Mouse (Mus musculus) lung, embryonic 15.5 days (tissue): ENCODE results near the gene Atp9a. TPM values are rescaled to one million over a fixed set of nuclear protein-coding genes. Genes with fewer than 3 reads are reported as not detected.

Experiments used
- ATAC-seq: fragments of 200-750 bp; cut with Nextera tagmentation; 2 replicates; pipeline ENCODE4 v1.8.0; 2017; ENCODE audit warnings: moderate number of reproducible peaks, borderline replicate concordance; ENCODE audit not compliant: low FRiP score, low TSS enrichment; ENCODE audit errors: extremely low read depth
- H3K27ac ChIP-seq: fragments of 300-500 bp; sonication (generic); 2 replicates; pipeline ENCODE4 v1.5.1; 2015; ENCODE audit warnings: moderate library complexity, mild to moderate bottlenecking, inconsistent platforms
- H3K27me3 ChIP-seq: fragments of 300-500 bp; sonication (generic); 2 replicates; pipeline ENCODE4 v1.6.1; 2015; ENCODE audit warnings: inconsistent platforms
- H3K36me3 ChIP-seq: fragments of 300-500 bp; sonication (generic); 2 replicates; pipeline ENCODE4 v1.6.1; 2015; ENCODE audit warnings: inconsistent platforms
- H3K4me1 ChIP-seq: fragments of 300-500 bp; sonication (generic); 2 replicates; pipeline ENCODE4 v1.6.1; 2015; ENCODE audit warnings: inconsistent platforms
- H3K4me2 ChIP-seq: fragments of 300-500 bp; sonication (generic); 2 replicates; pipeline ENCODE4 v1.6.1; 2015; ENCODE audit warnings: inconsistent platforms, mild to moderate bottlenecking, moderate library complexity
- H3K4me3 ChIP-seq: fragments of 300-500 bp; sonication (generic); 2 replicates; pipeline ENCODE4 v1.5.1; 2015; ENCODE audit warnings: mild to moderate bottlenecking, inconsistent platforms
- H3K9ac ChIP-seq: fragments of 300-500 bp; sonication (generic); 2 replicates; pipeline ENCODE4 v1.6.1; 2015; ENCODE audit warnings: inconsistent platforms
- H3K9me3 ChIP-seq: fragments of 300-500 bp; sonication (generic); 2 replicates; pipeline ENCODE4 v1.6.1; 2016; ENCODE audit warnings: inconsistent platforms
- WGBS: fragments of 180-500 bp; shearing (Covaris S2); methylation state at CpG from one replicate; pipeline ENCODE4 v1.1.7; 2015; 5-methylcytosine and 5-hydroxymethylcytosine counted together
- polyA plus RNA-seq: library from polyadenylated mRNA; unstranded; fragments of >200 nt; fragmentation: Nextera tagmentation; extraction: Ambion mirVana; gene quantifications from 2 replicates; pipeline ENCODE4 v1.2.1, GENCODE M21; 2015

Atp9a gene
- polyA plus RNA-seq, 1 experiment from 2014 or later, result 14.3 TPM

GRCm38 (mm10) chr2:168656569-168657308, 85.5 kb downstream of the Atp9a start:
- ATAC-seq, result 0 out of 2 replicates have a peak, but pooled peaks have one; percentile 31

GRCm38 (mm10) chr2:168654983-168655669, 87.1 kb downstream of the Atp9a start:
- WGBS, result 54% methylated on average over 17 of the region's 17 CpGs
- no peak overlapping the region for H3K4me2 ChIP-seq
- H3K9ac ChIP-seq, result no peak overlapping the region
- no peak overlapping the region for H3K27ac ChIP-seq
- H3K36me3 ChIP-seq, result no peaks in the 10 kb centered on the region
- H3K9me3 ChIP-seq, result no peaks in the 10 kb centered on the region
- no peak for ATAC-seq
- no peaks in the 10 kb centered on the region for H3K4me1 ChIP-seq
- H3K4me3 ChIP-seq, result no peak overlapping the region
- H3K27me3 ChIP-seq, result no peaks in the 10 kb centered on the region

More at GRCm38 (mm10) chr2:168656569-168657308, 85.5 kb downstream of the Atp9a start:
- H3K4me3 ChIP-seq, result no peak overlapping the region
- no peaks in the 10 kb centered on the region for H3K4me1 ChIP-seq
- no peaks in the 10 kb centered on the region for H3K9me3 ChIP-seq
- H3K27ac ChIP-seq, result no peak overlapping the region
- H3K36me3 ChIP-seq, result no peaks in the 10 kb centered on the region
- H3K9ac ChIP-seq, result no peak overlapping the region
- H3K27me3 ChIP-seq, result no peaks in the 10 kb centered on the region
- H3K4me2 ChIP-seq, result no peak overlapping the region
- 40% methylated on average over 16 of the region's 16 CpGs for WGBS

GRCm38 (mm10) chr2:168654482-168654881, 87.7 kb downstream of the Atp9a start:
- no peak overlapping the region for H3K4me3 ChIP-seq
- H3K27ac ChIP-seq, result no peak overlapping the region
- H3K4me2 ChIP-seq, result no peak overlapping the region
- WGBS, result 51% methylated on average over 9 of the region's 9 CpGs
- H3K27me3 ChIP-seq, result no peaks in the 10 kb centered on the region
- no peak overlapping the region for H3K9ac ChIP-seq
- H3K9me3 ChIP-seq, result no peaks in the 10 kb centered on the region
- H3K36me3 ChIP-seq, result no peaks in the 10 kb centered on the region
- H3K4me1 ChIP-seq, result no peaks in the 10 kb centered on the region
- no peak for ATAC-seq

GRCm38 (mm10) chr2:168651757-168652156, 90.5 kb downstream of the Atp9a start:
- Histone ChIP-seq H3K9ac (no peak overlapping the region), H3K9me3 (no peaks in the 10 kb centered on the region), H3K4me1 (no peaks in the 10 kb centered on the region), H3K27ac (no peak overlapping the region), H3K4me3 (no peak overlapping the region), H3K4me2 (no peak overlapping the region), H3K27me3 (no peaks in the 10 kb centered on the region), H3K36me3 (no peaks in the 10 kb centered on the region)
- no peak for ATAC-seq
- 50% methylated on average over 7 of the region's 7 CpGs for WGBS

- no peaks in the 10 kb centered on the region for H3K36me3 ChIP-seq
- no peak for ATAC-seq
- WGBS, result 65% methylated on average over 8 of the region's 8 CpGs
These were observed 94.0 kb downstream of the Atp9a start for GRCm38 (mm10) chr2:168648171-168648570.

GRCm38 (mm10) chr2:168644855-168645254, 97.4 kb downstream of the Atp9a start:
- Histone ChIP-seq H3K27me3 (no peaks in the 10 kb centered on the region), H3K36me3 (no peaks in the 10 kb centered on the region), H3K9ac (no peak overlapping the region), H3K27ac (no peak overlapping the region), H3K9me3 (no peaks in the 10 kb centered on the region), H3K4me2 (no peak overlapping the region), H3K4me3 (no peak overlapping the region), H3K4me1 (no peaks in the 10 kb centered on the region)
- ATAC-seq, result no peak
- WGBS, result 73% methylated on average over 6 of the region's 6 CpGs

More at GRCm38 (mm10) chr2:168648171-168648570, 94.0 kb downstream of the Atp9a start:
- Histone ChIP-seq H3K4me3 (no peak overlapping the region), H3K9ac (no peak overlapping the region), H3K4me2 (no peak overlapping the region), H3K9me3 (no peaks in the 10 kb centered on the region), H3K27me3 (no peaks in the 10 kb centered on the region), H3K27ac (no peak overlapping the region), H3K4me1 (no peaks in the 10 kb centered on the region)

- ATAC-seq, result no peak
- Histone ChIP-seq H3K27me3 (no peaks in the 10 kb centered on the region), H3K9ac (no peak overlapping the region), H3K36me3 (no peaks in the 10 kb centered on the region), H3K4me3 (no peak overlapping the region), H3K27ac (no peak overlapping the region), H3K4me1 (no peaks in the 10 kb centered on the region), H3K9me3 (no peaks in the 10 kb centered on the region), H3K4me2 (no peak overlapping the region)
- WGBS, result 82% methylated on average over 20 of the region's 20 CpGs
These were observed 98.6 kb downstream of the Atp9a start for GRCm38 (mm10) chr2:168643524-168644177.

- H3K4me2 ChIP-seq, result no peak overlapping the region
- H3K27me3 ChIP-seq, result peaks cover 5% of the 10 kb centered on the region; the same call in 1 of the 2 replicates
- H3K4me3 ChIP-seq, result no peak overlapping the region
- no peaks in the 10 kb centered on the region for H3K36me3 ChIP-seq
- H3K9me3 ChIP-seq, result no peaks in the 10 kb centered on the region
- no peaks in the 10 kb centered on the region for H3K4me1 ChIP-seq
- WGBS, result 60% methylated on average over 11 of the region's 11 CpGs
- no peak overlapping the region for H3K27ac ChIP-seq
- ATAC-seq, result no peak
- no peak overlapping the region for H3K9ac ChIP-seq
These were observed 100.0 kb downstream of the Atp9a start for GRCm38 (mm10) chr2:168642187-168642586.

GRCm38 (mm10) chr2:168640460-168640859, 101.7 kb downstream of the Atp9a start:
- H3K27ac ChIP-seq, result no peak overlapping the region
- no peak overlapping the region for H3K4me3 ChIP-seq
- no peak overlapping the region for H3K4me2 ChIP-seq
- H3K36me3 ChIP-seq, result no peaks in the 10 kb centered on the region
- no peaks in the 10 kb centered on the region for H3K4me1 ChIP-seq
- WGBS, result 96% methylated on average over 9 of the region's 9 CpGs
- H3K27me3 ChIP-seq, result peaks cover 16% of the 10 kb centered on the region
- H3K9me3 ChIP-seq, result no peaks in the 10 kb centered on the region
- ATAC-seq, result no peak
- H3K9ac ChIP-seq, result no peak overlapping the region

- no peak overlapping the region for H3K4me2 ChIP-seq
- no peak for ATAC-seq
- H3K27ac ChIP-seq, result no peak overlapping the region
- no peak overlapping the region for H3K4me3 ChIP-seq
- no peak overlapping the region for H3K9ac ChIP-seq
- peaks cover 29% of the 10 kb centered on the region for H3K27me3 ChIP-seq
- no peaks in the 10 kb centered on the region for H3K36me3 ChIP-seq
- no peaks in the 10 kb centered on the region for H3K9me3 ChIP-seq
- H3K4me1 ChIP-seq, result peaks cover 11% of the 10 kb centered on the region
- 67% methylated on average over 7 of the region's 7 CpGs for WGBS
These were observed 107.3 kb downstream of the Atp9a start for GRCm38 (mm10) chr2:168634881-168635280.

- peaks cover 11% of the 10 kb centered on the region for H3K4me1 ChIP-seq
- no peaks in the 10 kb centered on the region for H3K36me3 ChIP-seq
- H3K4me3 ChIP-seq, result no peak overlapping the region
- no peaks in the 10 kb centered on the region for H3K9me3 ChIP-seq
- no peak for ATAC-seq
- 13% methylated on average over 14 of the region's 14 CpGs for whole genome bisulfite sequencing
- H3K27ac ChIP-seq, result no peak overlapping the region
- peaks cover 29% of the 10 kb centered on the region for H3K27me3 ChIP-seq
- H3K4me2 ChIP-seq, result no peak overlapping the region
- H3K9ac ChIP-seq, result no peak overlapping the region
These were observed 108.8 kb downstream of the Atp9a start for GRCm38 (mm10) chr2:168633301-168633816.

- Histone ChIP-seq H3K9me3 (no peaks in the 10 kb centered on the region), H3K27ac (no peak overlapping the region), H3K27me3 (peaks cover 25% of the 10 kb centered on the region), H3K9ac (no peak overlapping the region), H3K4me3 (no peak overlapping the region), H3K4me2 (no peak overlapping the region), H3K4me1 (peaks cover 11% of the 10 kb centered on the region), H3K36me3 (no peaks in the 10 kb centered on the region)
- no peak for ATAC-seq
- 62% methylated on average over 6 of the region's 6 CpGs for WGBS
These were observed 109.7 kb downstream of the Atp9a start for GRCm38 (mm10) chr2:168632543-168632942.
